13 mouse cellular contexts compared by ENCODE assay signal in the genomic region with DNA sequence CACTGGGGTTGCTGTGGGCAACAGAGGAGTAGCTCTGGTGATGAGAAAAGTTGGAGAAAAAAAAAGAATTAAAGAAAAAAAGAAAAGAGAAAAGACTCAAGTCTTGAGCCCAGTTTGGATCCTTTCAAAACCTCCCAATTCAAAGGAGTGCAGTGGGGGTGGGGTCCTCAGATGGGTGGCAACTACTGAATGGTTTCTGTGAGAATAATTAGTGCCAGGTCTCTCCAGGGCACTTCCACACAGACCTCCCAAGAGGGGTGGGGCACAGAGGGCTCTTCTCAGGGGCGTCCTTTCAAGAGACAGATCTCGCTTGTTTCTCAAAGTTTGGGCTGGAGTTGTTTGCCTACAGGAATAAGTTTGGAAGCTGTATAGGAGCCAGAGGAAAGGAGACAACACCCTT.
A peak's percentile ranks its signal among the peaks of the same experiment; 100 is the strongest.
DNase-seq lines count a peak whose midpoint lies in the region; ATAC-seq and TF ChIP-seq lines count a peak whose summit lies in the region.
"Had no signal": no experiment of that assay in that cellular context is flagged by ENCODE, and none has a peak within 500 bp of the region (broad histone marks: within the 10 kb centered on the region; RNA-seq: fewer than 3 reads in every experiment).

No protein-coding gene starts in this region.

- H3K27ac ChIP-seq in ES-E14 (ENCODE audit: insufficient read depth, low read depth, low read length, poor library complexity, severe bottlenecking), result peak overlapping the region; percentile 20; the same call in 1 of the 2 replicates
- peak overlapping the region; percentile 66 for H3K27ac ChIP-seq in forebrain, embryonic 12.5 days
- H3K27ac ChIP-seq in midbrain, embryonic 11.5 days (ENCODE audit: low read depth, low read length), result peak overlapping the region; percentile 15; the same call in 1 of the 2 replicates
- H3K27ac ChIP-seq: liver, embryonic 12.5 days had no signal

- peak; percentile 68; the same call in 1 of the 2 replicates for ATAC-seq in forebrain, embryonic 12.5 days (ENCODE audit: low FRiP score)
- ATAC-seq in midbrain, embryonic 11.5 days (ENCODE audit: low FRiP score), result no peak
- ATAC-seq: intestine, postnatal 0 days; liver, embryonic 12.5 days; lung, postnatal 0 days had no signal

- peak; percentile 25 to 65 for DNase-seq in layer of hippocampus, adult 8-10 months (ENCODE audit: low spot score in 2 of 2)
- no peak for DNase-seq in layer of hippocampus, adult 9-10 months (ENCODE audit: low spot score)
- no peak for DNase-seq in ES-E14 (ENCODE audit: low read depth, low spot score)
- DNase-seq in midbrain, embryonic 11.5 days (ENCODE audit: low spot score, missing footprints), result no peak
- DNase-seq in B cell, adult 2 months, result no peak
- no peak for DNase-seq in thymus, postnatal 36 days
- no peak for DNase-seq in spleen, postnatal 14 days (ENCODE audit: low spot score in 2 of 2)
- DNase-seq: embryo, embryonic 11 days; kidney, postnatal 4 days had no signal

- in situ Hi-C loops in ES-E14 (cut with MboI; ENCODE audit: low sequenced_read_pairs in 2 of 2, unreplicated experiment in 2 of 2), result loop anchor here in 1 of 2 experiments (5.0 kb wide), 1 partner anchor 82 kb away; the partner anchor contains the start of gene Pitpnc1

- no peak overlapping the region for H3K4me3 ChIP-seq in ES-E14 (ENCODE audit: insufficient read depth in 1 of 2, low read depth in 1 of 2, low read length in 2 of 2, poor library complexity in 1 of 2, severe bottlenecking in 1 of 2)
- no peak overlapping the region for H3K4me3 ChIP-seq in forebrain, embryonic 12.5 days (replicated peaks)
- H3K4me3 ChIP-seq in midbrain, embryonic 11.5 days (ENCODE audit: low read depth, low read length), result no peak overlapping the region
- H3K4me3 ChIP-seq: liver, embryonic 12.5 days had no signal

- whole genome bisulfite sequencing in forebrain, embryonic 12.5 days, result 11% methylated on average over 2 of the region's 2 CpGs
- WGBS in midbrain, embryonic 11.5 days, result 27% methylated on average over 2 of the region's 2 CpGs

- no peaks in the 10 kb centered on the region for H3K27me3 ChIP-seq in forebrain, embryonic 12.5 days
- no peaks in the 10 kb centered on the region for H3K27me3 ChIP-seq in midbrain, embryonic 11.5 days (ENCODE audit: control insufficient read depth, insufficient read depth, low read length)
- H3K27me3 ChIP-seq: liver, embryonic 12.5 days had no signal

- peak overlapping the region; percentile 10; the same call in 1 of the 2 replicates for H3K4me2 ChIP-seq in forebrain, embryonic 12.5 days
- H3K4me2 ChIP-seq in midbrain, embryonic 11.5 days, result no peak overlapping the region
- H3K4me2 ChIP-seq: liver, embryonic 12.5 days had no signal

- no peaks in the 10 kb centered on the region for H3K9me3 ChIP-seq in ES-E14 (ENCODE audit: control insufficient read depth, insufficient read depth, low read depth, low read length)
- H3K9me3 ChIP-seq in forebrain, embryonic 12.5 days, result no peaks in the 10 kb centered on the region
- H3K9me3 ChIP-seq in midbrain, embryonic 11.5 days (ENCODE audit: control insufficient read depth, low read length), result no peaks in the 10 kb centered on the region
- H3K9me3 ChIP-seq: liver, embryonic 12.5 days had no signal

- H3K4me1 ChIP-seq in ES-E14 (ENCODE audit: control insufficient read depth in 2 of 2, insufficient read depth in 2 of 2, low read length in 2 of 2, poor library complexity in 1 of 2), result peaks cover 10 to 19% of the 10 kb centered on the region in 2 experiments
- H3K4me1 ChIP-seq in forebrain, embryonic 12.5 days, result peaks cover 31% of the 10 kb centered on the region
- peaks cover 13% of the 10 kb centered on the region for H3K4me1 ChIP-seq in midbrain, embryonic 11.5 days (ENCODE audit: control insufficient read depth, insufficient read depth, low read length)

- peaks cover 2% of the 10 kb centered on the region; the same call in 1 of the 2 replicates for H3K36me3 ChIP-seq in ES-E14 (ENCODE audit: control insufficient read depth, insufficient read depth, low read length, poor library complexity, severe bottlenecking)
- H3K36me3 ChIP-seq in forebrain, embryonic 12.5 days (replicated peaks), result no peaks in the 10 kb centered on the region; the same call in 1 of the 2 replicates
- no peaks in the 10 kb centered on the region for H3K36me3 ChIP-seq in midbrain, embryonic 11.5 days (ENCODE audit: control insufficient read depth, insufficient read depth, low read length)
- H3K36me3 ChIP-seq: liver, embryonic 12.5 days had no signal

- H3K9ac ChIP-seq in ES-E14 (ENCODE audit: insufficient read depth, low read depth, low read length, poor library complexity, severe bottlenecking), result no peak overlapping the region
- no peak overlapping the region for H3K9ac ChIP-seq in forebrain, embryonic 12.5 days
- H3K9ac ChIP-seq in midbrain, embryonic 11.5 days (ENCODE audit: low read length), result no peak overlapping the region
- H3K9ac ChIP-seq: liver, embryonic 12.5 days had no signal

TF ChIP-seq in ES-E14, 5 proteins besides CTCF, POLR2A, EP300 and RAD21:
- TF ChIP-seq HCFC1 (IDR thresholded peaks at IDR 0.05; ENCODE audit: borderline replicate concordance, insufficient read depth, low read length), result no peak
- no peak for TF ChIP-seq MAFK (IDR thresholded peaks at IDR 0.05; ENCODE audit: insufficient read depth, low read depth, low read length)
- TF ChIP-seq ZC3H11A (IDR thresholded peaks at IDR 0.05; ENCODE audit: borderline replicate concordance, low read depth, low read length), result no peak
- no peak for TF ChIP-seq CHD2 (IDR thresholded peaks at IDR 0.05; ENCODE audit: low read depth, low read length)
- TF ChIP-seq ZNF384 (IDR thresholded peaks at IDR 0.05; ENCODE audit: low read depth, low read length), result no peak

Comparison
In these comparisons a context has a peak if more than half of its experiments do, and no peak if none do; other contexts are left out.
1. DNase-seq: peak in layer of hippocampus, adult 8-10 months (2 of 2); none in layer of hippocampus, adult 9-10 months (single experiment), ES-E14 (single experiment), midbrain, embryonic 11.5 days (single experiment), B cell, adult 2 months (0 of 2), thymus, postnatal 36 days (0 of 2) and spleen, postnatal 14 days (0 of 2).
2. H3K27ac ChIP-seq: peak in every context shown above with its lines; median percentile 66 in forebrain, embryonic 12.5 days; 20 in ES-E14; 15 in midbrain, embryonic 11.5 days.